Mouse (Mus musculus): ENCODE data around the gene Gli2.

Gli2 gene

GRCm38 (mm10) chr1:118799322-118800116 lies 253.9 kb downstream of the Gli2 start:
- no peak for DNase-seq (ENCODE audit: low spot score in 2 of 2)

- DNase-seq (ENCODE audit: low spot score in 2 of 2): no peak
These were observed 257.8 kb downstream of the Gli2 start for GRCm38 (mm10) chr1:118795415-118796167.

GRCm38 (mm10) chr1:118789871-118790270 lies 263.5 kb downstream of the Gli2 start:
- DNase-seq (ENCODE audit: low spot score in 2 of 2): no peak

GRCm38 (mm10) chr1:118789468-118789867 lies 264.0 kb downstream of the Gli2 start:
- DNase-seq (ENCODE audit: low spot score in 2 of 2): no peak

GRCm38 (mm10) chr1:118788813-118789212 lies 264.6 kb downstream of the Gli2 start:
- no peak for DNase-seq (ENCODE audit: low spot score in 2 of 2)

- no peak for DNase-seq (ENCODE audit: low spot score in 2 of 2)
These were observed 265.9 kb downstream of the Gli2 start for GRCm38 (mm10) chr1:118787486-118787885.
